Mouse (Mus musculus) C2C12 (cell line): Measurements from ENCODE around the gene Bsdc1.

Source experiments
- CTCF ChIP-seq: IDR thresholded peaks from one replicate; pipeline ENCODE4 v1.5.1; 2011; ENCODE audit not compliant: control insufficient read depth, insufficient read depth, insufficient read length
- FOSL1 ChIP-seq: IDR thresholded peaks from one replicate; pipeline ENCODE4 v1.8.0; 2011; ENCODE audit warnings: mild to moderate bottlenecking, low read length; ENCODE audit not compliant: poor library complexity, insufficient read depth, severe bottlenecking
- MAX ChIP-seq: IDR thresholded peaks from one replicate; pipeline ENCODE4 v1.6.1; 2011; ENCODE audit warnings: mild to moderate bottlenecking, control low read depth
- MYOD1 ChIP-seq: IDR thresholded peaks from one replicate; pipeline ENCODE4 v1.6.1; 2011; ENCODE audit warnings: low read depth; ENCODE audit not compliant: control insufficient read depth, insufficient read length
- MYOG ChIP-seq: IDR thresholded peaks from one replicate; pipeline ENCODE4 v1.6.1; 2011; ENCODE audit not compliant: control insufficient read depth, insufficient read length; ENCODE audit errors: extremely low read depth
- USF1 ChIP-seq: IDR thresholded peaks from one replicate; pipeline ENCODE4 v1.6.1; 2011; ENCODE audit warnings: low read depth, mild to moderate bottlenecking, control low read depth, moderate library complexity

GRCm38 (mm10) chr4:129447778-129448563, 13.4 kb upstream of the Bsdc1 start:
- TF ChIP-seq FOSL1, result no peak
- TF ChIP-seq MYOD1, result no peak
- TF ChIP-seq CTCF, result no peak
- TF ChIP-seq MAX, result no peak
- TF ChIP-seq USF1, result peak; percentile 66
- TF ChIP-seq MYOG, result no peak
